Mouse (Mus musculus): Measurements from ENCODE around the gene Irs3. TPM values are rescaled to one million over a fixed set of nuclear protein-coding genes. Genes with fewer than 3 reads are reported as not detected.
A peak's percentile ranks its signal among the peaks of the same experiment; 100 is the strongest.
"Not testable (repeated sequence)": the region's sequence is repeated elsewhere in the genome, so short reads cannot be mapped to it uniquely, and the experiment has no call there.

The Irs3 gene
- total RNA-seq, 2 experiments from 2014 or later, result 0.30 to 0.53 TPM

GRCm38 (mm10) chr5:137628498-137629305 lies 16.8 kb downstream of the Irs3 start, which contains the start of the genes Fbxo24, Lrch4 and Gm20605:
Gene Fbxo24 (minus strand): TSS chr5:137629002.
Gene Lrch4 (plus strand): TSS chr5:137629121.
Gene Gm20605 (plus strand): TSS chr5:137629175.
- DNase-seq (ENCODE audit: low spot score in 2 of 2), result peak; percentile 99

- no peak for DNase-seq (ENCODE audit: low spot score in 2 of 2)
These were observed 17.5 kb downstream of the Irs3 start for GRCm38 (mm10) chr5:137627991-137628390.

GRCm38 (mm10) chr5:137623937-137624530 lies 21.5 kb downstream of the Irs3 start:
- no peak for DNase-seq (ENCODE audit: low spot score in 2 of 2)

- DNase-seq (ENCODE audit: low spot score in 2 of 2), result no peak
These were observed 30.2 kb downstream of the Irs3 start for GRCm38 (mm10) chr5:137615347-137615746.

- not testable (repeated sequence) for DNase-seq (ENCODE audit: low spot score in 2 of 2)
These were observed 30.6 kb downstream of the Irs3 start for GRCm38 (mm10) chr5:137614921-137615320.

- DNase-seq (ENCODE audit: low spot score in 2 of 2), result no peak
These were observed 32.0 kb downstream of the Irs3 start, which contains the start of gene Pcolce for GRCm38 (mm10) chr5:137613550-137613949. Gene Pcolce (minus strand): TSS chr5:137613784.

GRCm38 (mm10) chr5:137613076-137613475 lies 32.4 kb downstream of the Irs3 start:
- no peak for DNase-seq (ENCODE audit: low spot score in 2 of 2)

GRCm38 (mm10) chr5:137611245-137611602 lies 34.3 kb downstream of the Irs3 start:
- no peak for DNase-seq (ENCODE audit: low spot score in 2 of 2)

- no peak for DNase-seq (ENCODE audit: low spot score in 2 of 2)
These were observed 34.8 kb downstream of the Irs3 start for GRCm38 (mm10) chr5:137610548-137611244.

- DNase-seq (ENCODE audit: low spot score in 2 of 2), result no peak
These were observed 35.5 kb downstream of the Irs3 start for GRCm38 (mm10) chr5:137610056-137610455.

- DNase-seq (ENCODE audit: low spot score in 2 of 2), result no peak
These were observed 36.2 kb downstream of the Irs3 start for GRCm38 (mm10) chr5:137609292-137609691.

- no peak for DNase-seq (ENCODE audit: low spot score in 2 of 2)
These were observed 36.8 kb downstream of the Irs3 start for GRCm38 (mm10) chr5:137608654-137609190.

- DNase-seq (ENCODE audit: low spot score in 2 of 2), result no peak
These were observed 37.5 kb downstream of the Irs3 start for GRCm38 (mm10) chr5:137607860-137608653.

- no peak for DNase-seq (ENCODE audit: low spot score in 2 of 2)
These were observed 44.2 kb downstream of the Irs3 start for GRCm38 (mm10) chr5:137601365-137601729.

GRCm38 (mm10) chr5:137600619-137601364 lies 44.7 kb downstream of the Irs3 start, which contains the start of gene Mospd3:
Gene Mospd3 (minus strand): TSS chr5:137601058.
- DNase-seq (ENCODE audit: low spot score in 2 of 2), result peak; percentile 91 to 97

GRCm38 (mm10) chr5:137600281-137600618 lies 45.3 kb downstream of the Irs3 start:
- DNase-seq (ENCODE audit: low spot score in 2 of 2), result no peak

GRCm38 (mm10) chr5:137599600-137599999 lies 45.9 kb downstream of the Irs3 start:
- DNase-seq (ENCODE audit: low spot score in 2 of 2), result no peak

GRCm38 (mm10) chr5:137598100-137598826 lies 47.3 kb downstream of the Irs3 start:
- DNase-seq (ENCODE audit: low spot score in 2 of 2), result no peak

GRCm38 (mm10) chr5:137597625-137598024 lies 47.9 kb downstream of the Irs3 start:
- no peak for DNase-seq (ENCODE audit: low spot score in 2 of 2)
